Mouse (Mus musculus): ENCODE data around the gene Gm960. TPM values are rescaled to one million over a fixed set of nuclear protein-coding genes. Genes with fewer than 3 reads are reported as not detected.

Gm960 gene
- total RNA-seq, 2 experiments from 2014 or later: 0.20 to 1.0 TPM

DNA sequence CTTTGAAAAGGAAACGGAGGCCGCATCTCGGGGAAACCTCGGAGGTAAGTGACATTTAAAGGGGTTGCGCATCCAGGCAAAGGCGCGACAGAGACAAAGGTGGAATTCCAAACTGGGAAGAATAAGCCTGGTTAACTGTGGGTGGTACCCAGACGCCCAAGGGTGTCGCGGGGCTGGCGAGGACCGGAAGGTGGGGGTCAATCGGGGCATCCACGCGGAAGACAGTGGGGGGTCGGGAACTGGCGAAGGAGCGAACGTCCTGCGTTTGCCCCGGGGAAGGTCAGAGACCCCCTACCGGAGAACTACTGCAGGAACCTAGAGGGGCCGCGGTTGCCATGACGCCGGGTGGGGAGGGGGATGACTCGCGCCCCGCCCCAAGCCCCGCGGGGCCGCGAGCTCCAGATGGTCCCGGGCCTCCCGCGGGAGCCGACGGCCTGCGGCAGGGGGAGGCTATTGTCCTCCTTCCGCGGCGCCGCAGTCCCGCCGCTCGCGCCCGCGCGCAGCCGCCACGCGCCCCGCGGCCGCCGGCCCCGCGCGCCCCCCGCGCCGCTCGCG lies 13.2 kb upstream of the Gm960 start:
- DNase-seq: no peak

DNA sequence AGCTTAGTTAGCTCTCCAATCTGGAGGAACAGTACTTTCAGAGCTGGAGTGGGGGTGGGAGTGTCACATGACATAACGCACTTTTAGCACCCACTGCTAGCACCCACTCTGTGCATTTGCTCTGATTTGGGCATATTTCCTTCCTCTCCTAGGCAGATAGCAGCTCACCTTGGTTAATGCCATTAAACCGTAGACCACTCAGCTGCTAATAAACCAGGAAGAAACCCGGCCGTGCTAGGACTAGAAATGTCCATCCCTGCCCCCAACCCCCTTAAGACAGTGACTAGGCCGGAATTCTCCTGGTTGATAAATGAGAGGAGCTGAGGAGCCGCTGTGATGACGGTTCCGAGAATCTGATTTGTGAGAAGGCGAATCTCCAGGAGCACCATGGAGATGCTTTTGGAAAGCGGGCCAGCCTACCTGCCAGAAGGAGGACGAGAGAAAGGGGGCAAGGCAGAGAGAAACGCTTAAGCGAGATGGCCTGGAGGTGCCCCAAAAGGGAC lies 12.7 kb upstream of the Gm960 start, which contains the start of gene Sptbn2:
Sptbn2 (plus strand) TSS at position 70 of the 503 bp plus-strand sequence.
- DNase-seq: no peak

DNA sequence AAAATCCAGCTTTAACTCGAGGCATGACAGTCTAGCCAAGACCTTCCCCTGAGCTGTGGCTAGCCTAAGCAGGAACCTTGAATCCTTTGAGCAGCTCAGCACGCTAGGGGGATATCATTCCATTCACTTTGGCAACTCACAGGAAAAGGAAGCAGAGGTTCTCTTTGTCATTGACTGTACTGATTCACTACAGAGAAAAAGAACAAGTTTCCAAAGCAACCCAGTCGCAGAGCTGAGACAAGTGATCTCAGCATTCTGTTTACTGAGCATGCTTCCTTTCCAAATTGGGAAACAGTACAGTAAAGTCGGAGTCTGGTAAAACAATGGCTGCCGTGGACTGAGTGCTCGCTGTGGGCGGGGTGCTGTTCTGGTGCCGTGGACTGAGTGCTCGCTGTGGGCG lies 10.3 kb upstream of the Gm960 start:
- no peak for DNase-seq

DNA sequence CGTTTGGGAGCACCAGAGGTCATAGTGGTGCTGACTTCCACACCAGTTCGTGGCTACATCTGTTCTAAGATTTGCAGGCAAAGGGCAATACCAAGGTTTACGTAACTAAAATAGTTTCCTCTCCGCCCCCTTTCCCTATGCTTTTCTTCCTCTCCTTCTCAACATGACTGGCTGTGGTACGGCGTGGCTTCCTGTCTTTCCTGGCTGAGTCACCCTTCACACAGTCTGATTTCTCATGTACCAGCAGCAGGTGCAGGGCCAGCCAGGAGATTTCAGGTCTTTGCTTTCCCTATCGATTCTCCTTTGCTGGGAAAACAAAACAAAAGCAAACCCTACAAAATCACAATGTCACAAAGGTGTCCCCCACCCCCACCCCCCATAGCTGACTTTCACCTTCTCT lies 2.8 kb upstream of the Gm960 start:
- DNase-seq: no peak

DNA sequence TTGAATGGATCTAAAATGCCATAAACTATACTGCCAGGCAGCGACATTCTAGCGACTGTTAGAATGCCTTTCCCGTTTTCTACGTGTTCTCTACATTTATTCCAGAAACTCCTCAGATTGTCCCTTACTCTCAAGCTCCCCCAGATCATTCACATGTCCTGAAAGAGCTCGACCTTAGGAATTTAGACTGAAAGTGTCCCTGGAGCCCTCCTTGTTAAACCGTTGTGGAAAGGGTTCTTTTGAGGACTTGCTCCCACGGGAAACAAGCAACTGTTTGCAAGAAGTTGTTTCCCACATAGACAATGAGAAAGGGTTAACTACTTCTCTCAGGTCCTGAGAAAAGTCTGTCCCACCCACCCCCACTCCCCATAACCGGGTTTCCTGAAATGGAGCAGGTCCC lies 2.2 kb upstream of the Gm960 start:
- no peak for DNase-seq

DNA sequence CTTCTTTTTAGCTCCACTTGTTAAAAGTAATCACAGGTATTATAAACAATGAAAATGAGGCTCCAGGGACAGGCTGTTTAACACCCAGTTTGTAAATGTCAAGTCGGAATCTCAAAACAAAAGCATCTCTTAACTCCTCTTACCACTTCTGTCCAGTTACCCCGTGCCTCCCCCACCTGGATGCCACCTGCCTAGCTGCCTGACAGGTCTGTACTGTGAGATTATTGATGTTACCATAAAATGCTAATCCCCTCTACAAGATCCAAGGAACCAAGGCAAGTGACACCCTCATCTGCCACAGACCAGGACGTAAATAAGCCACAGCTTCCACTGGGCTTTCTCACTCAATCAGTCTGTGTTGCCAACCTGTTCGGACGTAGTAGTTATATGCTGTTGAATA lies 1.4 kb upstream of the Gm960 start:
- DNase-seq: no peak

DNA sequence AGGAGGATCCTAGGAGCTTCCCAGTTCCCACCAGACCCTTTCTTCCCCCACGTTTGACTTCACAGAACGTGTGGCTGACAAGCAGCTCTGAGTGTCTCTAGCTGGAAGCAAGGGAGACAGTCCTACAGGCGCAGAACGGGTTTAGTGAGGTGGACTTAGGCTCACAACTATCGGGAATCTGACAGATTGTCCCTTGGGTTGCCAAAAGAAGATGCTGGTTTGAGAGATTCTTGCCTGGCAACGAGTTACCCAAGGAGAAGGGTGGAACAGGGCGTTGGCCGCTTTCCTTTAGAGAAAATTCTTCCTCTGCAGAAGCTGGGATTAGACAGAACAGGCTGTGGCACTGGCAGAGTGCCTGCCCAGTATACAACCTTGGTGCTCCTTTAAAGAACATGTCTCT lies 388 bp upstream of the Gm960 start:
- DNase-seq: no peak

DNA sequence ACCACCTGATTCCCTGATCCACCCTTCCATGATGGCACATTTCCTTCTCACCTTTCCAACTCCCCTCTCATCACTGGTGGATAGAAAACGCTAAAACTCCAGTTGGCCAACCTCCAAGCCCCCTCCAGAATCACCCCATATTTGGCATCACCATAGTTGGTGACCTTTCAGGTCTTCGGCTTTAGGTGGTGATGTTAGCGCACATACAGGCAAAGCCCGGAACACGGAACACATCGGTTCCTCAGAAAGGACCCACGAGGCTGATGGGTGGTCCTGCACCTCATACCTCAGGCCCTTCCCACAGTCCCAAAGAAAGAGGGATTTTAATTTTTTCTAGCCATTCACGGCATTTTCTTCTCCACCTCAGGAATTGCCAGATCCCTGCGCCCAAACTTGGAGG lies 747 bp downstream of the Gm960 start:
- DNase-seq: no peak

DNA sequence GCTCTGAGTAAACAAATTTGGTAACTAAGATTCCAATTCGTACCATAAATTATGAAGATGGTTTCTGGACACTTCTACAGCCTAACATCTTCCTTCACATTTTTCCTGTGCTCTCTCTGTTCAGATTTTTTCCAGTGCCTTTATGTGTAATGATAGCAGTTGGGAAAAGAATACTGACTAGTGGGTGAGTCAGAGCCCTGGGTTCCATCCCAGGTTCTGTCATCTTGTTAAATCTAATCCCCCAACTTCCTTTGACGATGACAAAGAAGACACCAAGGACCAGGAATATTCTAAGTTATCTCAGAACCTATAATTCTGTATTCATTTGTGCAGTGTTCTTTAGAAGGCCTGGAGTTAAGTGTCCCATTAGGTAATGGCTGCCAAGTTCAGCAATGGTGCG lies 1.3 kb downstream of the Gm960 start:
- DNase-seq: no peak

DNA sequence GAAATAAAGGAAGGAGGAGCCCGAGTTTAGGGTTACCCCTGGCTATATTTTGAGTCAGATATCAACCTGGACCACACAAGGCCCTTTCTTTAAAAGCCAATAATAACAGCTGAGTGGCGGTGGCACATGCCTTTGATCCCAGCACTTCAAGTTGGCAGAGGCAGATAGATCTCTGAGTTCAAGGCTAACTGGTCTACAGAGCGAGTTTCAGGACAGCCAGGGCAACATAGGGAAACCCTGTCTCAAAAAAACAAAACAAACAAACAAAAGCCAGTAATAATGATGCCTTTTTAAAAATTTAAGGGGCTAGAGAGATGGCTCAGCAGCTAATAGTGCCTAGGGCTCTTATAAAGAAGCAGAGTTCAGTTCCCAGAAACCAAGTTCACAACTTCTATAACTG lies 4.1 kb downstream of the Gm960 start:
- DNase-seq: no peak

DNA sequence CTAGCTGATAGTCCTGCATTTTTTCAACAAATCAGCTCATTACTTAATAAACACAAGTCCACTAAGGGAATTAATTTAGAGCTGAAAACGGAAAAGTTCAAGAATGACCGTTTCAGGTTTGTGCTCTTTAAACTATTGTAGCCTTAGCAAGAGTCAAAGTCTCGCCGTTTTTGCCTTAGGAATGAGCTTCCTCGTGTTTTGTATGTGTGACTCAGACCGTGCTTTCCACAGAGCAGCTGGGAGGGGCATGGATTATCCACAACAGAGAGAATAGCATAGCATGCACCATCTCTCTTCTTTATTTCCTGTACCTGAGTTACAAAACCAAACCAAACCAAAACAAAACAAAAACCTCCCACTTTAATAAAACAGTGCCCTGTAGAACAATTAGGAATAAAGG lies 26.1 kb downstream of the Gm960 start:
- no peak for DNase-seq

DNA sequence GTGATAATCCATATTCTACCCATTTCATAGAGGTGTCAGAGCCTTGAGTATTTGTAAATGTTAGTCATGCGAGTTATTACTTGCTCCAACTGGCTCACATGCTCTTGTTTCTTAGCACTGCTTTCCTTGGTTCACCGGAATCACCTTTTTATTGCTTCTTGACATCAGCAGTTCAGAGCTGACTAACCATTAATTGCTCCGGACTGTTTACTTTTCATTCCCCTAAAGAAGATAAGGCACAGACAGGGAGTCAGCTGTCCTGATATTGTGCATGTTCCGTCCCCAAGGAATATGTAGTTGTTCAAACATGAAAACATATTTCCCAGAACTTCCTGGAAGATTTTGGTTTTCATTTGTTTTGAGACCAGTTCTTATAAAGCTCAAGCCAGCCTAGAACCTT lies 27.7 kb downstream of the Gm960 start:
- no peak for DNase-seq

DNA sequence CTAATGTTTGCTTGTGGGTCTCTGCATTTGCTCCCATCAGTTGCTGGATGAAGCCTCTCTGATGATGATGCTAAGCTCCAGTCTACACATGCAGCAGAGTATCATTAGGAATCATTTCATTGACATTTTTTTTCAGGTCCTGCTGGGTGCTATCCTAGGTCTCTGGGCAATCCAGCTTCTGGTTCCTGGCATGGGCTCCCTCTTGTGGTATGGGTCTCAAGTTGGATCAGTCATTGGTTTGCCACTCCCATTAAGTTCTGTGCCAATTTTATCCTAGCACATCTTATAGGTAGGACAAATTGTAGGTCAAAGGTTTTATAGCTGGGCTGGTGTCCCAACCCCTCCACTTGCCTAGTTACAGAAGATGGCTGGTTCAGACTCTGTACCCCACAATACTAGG lies 31.7 kb downstream of the Gm960 start:
- no peak for DNase-seq

DNA sequence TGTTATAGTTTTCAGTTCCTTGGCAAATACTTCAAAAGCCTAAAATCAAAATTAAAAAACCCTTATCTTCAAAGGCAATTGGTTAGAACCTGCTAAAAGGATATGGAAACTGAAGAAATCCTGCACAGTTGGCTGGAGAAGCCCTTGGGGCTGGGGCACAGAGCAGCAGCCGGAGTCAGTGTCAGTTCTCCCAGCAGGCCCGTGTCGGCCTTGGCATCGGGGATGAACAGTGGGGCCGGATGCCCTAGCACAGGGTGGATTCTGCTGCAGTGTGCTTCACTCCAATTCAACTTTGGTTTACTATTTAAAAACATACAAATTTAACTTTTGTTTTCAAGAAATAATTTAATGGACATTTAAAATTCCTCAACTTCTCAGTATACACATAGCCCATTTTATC lies 40.3 kb downstream of the Gm960 start:
- no peak for DNase-seq

DNA sequence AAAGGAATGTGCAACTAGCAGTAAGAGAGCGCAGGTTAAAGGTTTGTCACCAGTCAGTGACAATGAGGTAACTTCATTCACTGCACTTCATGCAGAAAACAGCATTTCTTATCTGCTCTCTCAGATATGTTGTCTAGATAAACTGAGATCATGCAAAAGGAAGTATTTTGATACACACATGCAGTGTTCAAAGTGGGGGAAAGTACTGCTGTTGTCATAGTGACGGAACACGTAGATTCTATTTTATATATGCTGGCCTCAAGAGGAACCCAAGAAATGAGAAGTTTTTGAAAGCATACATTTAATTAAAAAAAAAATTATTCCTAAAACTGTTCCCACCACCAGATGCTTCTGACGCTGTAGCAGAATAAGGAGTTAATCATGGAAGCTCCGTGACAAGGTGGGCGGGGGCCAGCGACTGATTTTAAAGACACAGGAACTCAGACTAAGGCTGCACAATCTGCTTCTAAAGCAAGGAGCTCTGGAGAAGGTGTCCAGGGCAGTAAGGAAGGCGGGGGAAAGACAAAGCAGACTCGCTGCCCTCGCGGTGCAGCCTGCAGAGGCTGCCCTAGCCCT lies 51.5 kb downstream of the Gm960 start:
- DNase-seq: no peak

DNA sequence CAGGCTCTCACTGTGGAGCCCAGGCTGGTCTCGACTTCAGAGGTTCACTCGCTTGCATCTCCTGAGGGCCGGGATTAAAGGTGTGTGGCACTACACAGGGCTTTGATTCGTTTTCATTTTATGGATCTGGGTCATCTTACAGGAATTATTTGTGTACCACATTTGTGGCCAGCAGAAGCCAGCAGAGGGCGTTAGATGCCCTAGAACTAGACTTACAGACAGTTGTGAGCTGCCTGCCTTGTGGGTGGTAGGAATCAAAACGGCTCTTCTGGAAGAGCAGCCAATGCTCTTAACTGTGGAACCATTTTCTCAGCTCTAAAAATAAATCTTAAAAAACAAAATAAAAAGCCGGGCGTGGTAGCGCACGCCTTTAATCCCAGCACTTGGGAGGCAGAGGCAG lies 54.2 kb downstream of the Gm960 start:
- DNase-seq: no peak

DNA sequence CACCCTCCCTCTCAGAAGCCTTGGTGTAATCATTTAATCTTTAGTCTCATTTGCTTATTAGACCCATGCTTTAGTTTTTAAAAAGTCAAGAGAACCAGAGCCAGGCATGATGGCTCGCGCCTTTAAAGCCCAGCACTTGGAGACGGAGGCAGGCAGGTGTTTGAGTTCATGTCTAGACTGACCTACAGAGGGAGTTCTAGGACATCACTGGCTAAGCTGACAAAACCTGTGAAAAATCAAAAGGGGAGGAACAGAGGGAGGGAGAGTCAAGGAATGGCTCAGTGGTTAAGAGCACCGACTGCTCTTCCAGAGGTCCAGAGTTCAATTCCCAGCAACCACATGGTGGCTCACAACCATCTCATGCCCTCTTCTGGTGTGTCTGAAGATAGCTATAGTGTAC lies 62.5 kb downstream of the Gm960 start:
- DNase-seq: no peak

DNA sequence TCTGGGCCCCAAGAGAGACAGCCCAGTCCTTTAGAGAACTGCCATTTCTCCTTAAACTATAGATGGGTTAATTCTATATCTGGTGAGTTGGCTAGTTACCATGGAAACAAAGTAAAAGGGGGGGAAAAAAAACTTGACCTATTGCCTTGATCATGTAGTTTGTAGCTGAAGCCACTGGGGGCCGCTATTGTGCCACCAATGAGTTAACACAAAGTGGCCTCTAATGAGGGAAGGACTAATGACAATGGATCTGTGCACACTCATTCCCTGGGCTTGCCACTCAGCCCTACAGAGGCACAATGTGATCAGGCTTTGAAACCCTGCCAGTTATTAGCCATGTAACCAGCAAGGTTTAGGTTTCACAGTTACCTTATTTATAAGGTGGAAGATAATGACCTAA lies 69.6 kb downstream of the Gm960 start:
- peak; percentile 62 for DNase-seq

DNA sequence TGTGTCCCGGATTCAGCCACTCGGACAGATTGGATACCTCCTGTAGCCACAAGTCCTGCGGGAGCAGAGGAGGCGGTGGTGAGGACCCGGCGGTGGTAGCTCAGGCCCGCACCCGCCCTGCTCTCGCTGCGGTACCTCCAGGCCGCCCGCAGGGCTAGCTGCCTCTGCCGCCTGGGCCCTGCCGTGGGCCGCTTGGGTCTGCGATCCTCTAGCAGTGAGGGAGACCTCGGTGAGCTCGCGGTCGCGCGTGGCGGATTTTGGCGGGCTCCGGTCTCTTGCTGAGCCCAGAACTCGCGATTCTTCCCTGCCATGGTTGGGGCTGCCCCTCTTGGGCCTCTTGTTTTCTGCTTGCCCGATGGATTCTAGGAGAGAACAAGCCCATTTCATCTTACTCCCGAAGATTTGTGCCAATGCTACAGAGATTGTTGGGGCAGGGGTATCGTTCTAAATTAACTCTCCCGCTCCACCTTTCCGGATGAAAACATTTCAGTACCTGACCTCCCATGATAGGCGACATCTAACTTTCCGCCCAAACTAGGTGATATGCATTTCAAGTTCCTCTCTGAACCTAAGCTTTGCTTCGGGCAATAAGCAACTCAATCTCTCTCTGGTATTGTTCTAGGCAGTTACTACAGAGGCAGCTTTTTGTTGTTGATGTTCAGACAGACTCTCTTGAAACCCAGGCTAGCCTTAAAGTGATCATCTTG lies 72.5 kb downstream of the Gm960 start:
- DNase-seq: peak; percentile 50

DNA sequence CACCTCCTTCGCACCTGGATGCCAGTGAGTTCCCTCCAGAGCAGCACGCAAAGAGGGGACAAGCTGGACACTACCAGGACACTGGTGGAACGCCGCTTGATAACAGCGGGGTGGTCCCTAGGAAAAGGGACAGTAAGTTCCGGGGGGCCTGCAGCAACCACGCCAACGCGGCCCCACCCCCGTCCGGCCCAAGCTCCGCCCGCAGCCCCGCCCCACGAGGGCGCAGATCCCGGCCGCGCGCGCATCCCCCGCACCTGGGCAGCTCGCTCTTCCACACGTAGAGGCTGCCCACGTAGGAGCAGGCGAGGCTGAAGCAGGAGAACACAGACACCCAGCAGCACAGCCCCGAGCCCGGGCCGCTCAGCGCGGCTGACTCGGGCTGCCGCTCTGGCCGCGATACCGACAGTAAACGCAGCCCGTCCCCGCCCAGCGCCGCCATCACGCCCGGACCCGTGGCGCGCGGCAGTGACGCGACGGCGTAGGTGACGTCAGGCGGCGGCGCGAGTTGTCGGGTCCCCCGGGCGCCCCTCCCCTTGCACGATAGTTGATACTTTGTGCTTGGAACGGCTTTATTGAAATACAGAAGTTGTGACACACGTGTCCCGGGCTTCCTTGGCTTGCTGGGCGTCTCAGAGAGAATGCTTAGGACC lies 73.2 kb downstream of the Gm960 start, which contains the start of gene Rce1:
Rce1 (minus strand) TSS at position 463 of the 650 bp plus-strand sequence.
- peak; percentile 93 for DNase-seq

DNA sequence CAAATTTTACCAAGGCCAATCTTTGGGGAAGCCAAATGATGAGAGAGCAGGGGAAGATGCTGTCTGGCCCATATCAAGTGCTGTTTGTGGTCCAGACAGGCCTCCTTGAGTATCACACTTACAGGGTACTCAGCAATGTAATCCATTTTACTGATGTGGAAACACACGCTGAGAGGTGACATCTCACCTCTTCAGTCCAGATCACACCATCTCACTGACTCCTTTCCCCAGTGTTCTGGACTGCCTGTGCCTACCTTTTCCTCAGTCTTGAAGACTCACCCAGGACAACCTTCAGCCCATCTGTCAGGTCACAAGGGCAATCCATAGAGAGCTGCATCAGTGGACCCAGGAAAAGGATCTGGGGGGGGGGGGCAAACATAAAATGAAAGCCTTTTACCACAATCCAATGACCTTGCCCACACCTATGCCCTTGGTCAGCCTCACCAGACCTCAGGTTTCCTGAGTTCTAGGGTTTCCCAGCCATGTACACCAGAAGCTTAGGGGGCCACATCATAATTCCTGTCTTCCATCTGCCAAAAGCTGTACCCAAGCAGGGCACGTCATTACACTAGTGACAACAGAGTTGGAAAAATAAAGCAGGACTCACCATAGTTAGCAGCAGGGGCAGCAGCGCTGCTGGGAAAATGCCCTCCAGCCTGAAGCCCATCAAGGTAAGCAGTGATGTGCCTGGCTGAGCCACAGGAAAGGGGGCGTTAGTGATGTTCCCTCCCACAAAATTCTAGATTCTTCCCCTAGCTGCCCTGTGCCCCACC lies 73.9 kb downstream of the Gm960 start:
- DNase-seq: no peak

DNA sequence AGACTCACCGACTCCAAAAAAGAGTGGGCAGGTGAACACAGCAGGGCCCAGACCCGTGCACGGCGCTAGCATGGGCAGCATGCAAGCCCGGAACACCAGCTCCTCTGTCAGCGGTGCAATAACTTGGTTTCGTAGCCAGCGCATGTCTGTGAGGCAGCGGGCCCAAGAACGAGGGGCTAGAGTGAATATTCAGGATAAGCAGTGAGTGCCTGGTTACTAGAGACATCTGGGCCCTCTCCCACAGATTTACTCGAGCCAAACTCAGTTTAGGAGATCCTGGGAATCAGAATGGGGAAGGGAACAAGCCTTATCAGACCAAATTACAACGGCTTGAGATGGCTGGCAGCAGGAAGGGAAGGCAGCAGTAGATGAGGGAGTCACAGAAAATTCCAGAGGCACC lies 74.5 kb downstream of the Gm960 start:
- DNase-seq: no peak

DNA sequence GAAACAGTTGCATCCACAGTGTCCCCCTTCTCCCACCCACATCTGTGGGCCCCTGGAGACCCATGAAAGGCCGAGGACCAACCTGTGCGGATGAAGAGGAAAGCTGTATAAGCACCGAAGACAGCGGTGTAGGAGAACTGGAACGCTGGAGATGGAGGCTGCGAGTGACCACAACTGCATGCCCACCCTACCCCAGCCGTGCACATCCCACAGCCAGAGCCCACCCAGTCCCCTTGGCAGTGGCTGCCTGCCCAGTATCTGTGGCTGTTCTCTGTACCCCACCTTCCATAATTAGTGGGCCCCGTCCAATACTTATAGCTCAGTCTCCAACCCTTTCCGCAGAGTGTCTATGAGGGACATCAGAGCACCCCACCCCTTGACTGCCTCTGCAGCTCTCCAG lies 75.0 kb downstream of the Gm960 start:
- DNase-seq: no peak
